Mouse (Mus musculus) midbrain, embryonic 16.5 days (tissue): ENCODE results near the gene Lrrc32. TPM values are rescaled to one million over a fixed set of nuclear protein-coding genes. Genes with fewer than 3 reads are reported as not detected.

Experiments used
- ATAC-seq: fragments of 200-750 bp; cut with Nextera tagmentation; 2 replicates; pipeline ENCODE4 v1.8.0; 2017; ENCODE audit warnings: moderate TSS enrichment
- H3K27ac ChIP-seq: fragments of 300-500 bp; sonication (generic); 2 replicates; pipeline ENCODE4 v1.5.1; 2014; ENCODE audit warnings: mild to moderate bottlenecking, low read length, mixed read lengths
- H3K27me3 ChIP-seq: fragments of 300-500 bp; sonication (generic); 2 replicates; pipeline ENCODE4 v1.6.1; 2014; ENCODE audit warnings: low read depth, low read length, mixed read lengths; ENCODE audit not compliant: control insufficient read depth, insufficient read depth
- H3K36me3 ChIP-seq: fragments of 300-500 bp; sonication (generic); 2 replicates; pipeline ENCODE4 v1.6.1; 2014; ENCODE audit warnings: mild to moderate bottlenecking, low read length, moderate library complexity, mixed read lengths; ENCODE audit not compliant: control insufficient read depth, insufficient read depth
- H3K4me1 ChIP-seq: fragments of 300-500 bp; sonication (generic); 2 replicates; pipeline ENCODE4 v1.6.1; 2014; ENCODE audit warnings: mild to moderate bottlenecking, low read length, mixed read lengths; ENCODE audit not compliant: control insufficient read depth, insufficient read depth
- H3K4me2 ChIP-seq: fragments of 300-500 bp; sonication (generic); 2 replicates; pipeline ENCODE4 v1.6.1; 2014; ENCODE audit warnings: mild to moderate bottlenecking, low read length, mixed read lengths
- H3K4me3 ChIP-seq: fragments of 300-500 bp; sonication (generic); 2 replicates; pipeline ENCODE4 v1.5.1; 2014; ENCODE audit warnings: low read depth, mild to moderate bottlenecking, low read length, moderate library complexity, mixed read lengths
- H3K9ac ChIP-seq: fragments of 300-500 bp; sonication (generic); 2 replicates; pipeline ENCODE4 v1.6.1; 2014; ENCODE audit warnings: low read depth, low read length, mixed read lengths
- H3K9me3 ChIP-seq: fragments of 300-500 bp; sonication (generic); replicated peaks from 2 replicates; pipeline ENCODE4 v1.6.1; 2014; ENCODE audit warnings: mild to moderate bottlenecking, low read length, mixed read lengths; ENCODE audit not compliant: control insufficient read depth, poor library complexity, severe bottlenecking
- WGBS: fragments of 180-500 bp; shearing (Covaris S2); extraction: QIAGEN DNeasy Blood & Tissue Kit; methylation state at CpG from one replicate; pipeline ENCODE4 v1.1.7; 2014; 5-methylcytosine and 5-hydroxymethylcytosine counted together
- polyA plus RNA-seq: library from polyadenylated mRNA; unstranded; fragments of >200 nt; fragmentation: Nextera tagmentation; extraction: Ambion mirVana; gene quantifications from 2 replicates; pipeline ENCODE4 v1.2.1, GENCODE M21; 2015

Lrrc32 gene
- 4.6 and 4.8 TPM in 2 replicates for polyA plus RNA-seq

GRCm38 (mm10) chr7:98489131-98489530 is at the start of gene Lrrc32:
Gene Lrrc32, plus strand, starts transcription at chr7:98489283.
- Histone ChIP-seq H3K4me2 (peak within 1 kb of the TSS; percentile 89), H3K9ac (peak within 1 kb of the TSS; percentile 76), H3K4me1 (peaks cover 4% of the 10 kb centered on the region; the same call in 1 of the 2 replicates), H3K9me3 (no peaks in the 10 kb centered on the region), H3K27ac (no peak within 1 kb of the TSS), H3K4me3 (peak within 1 kb of the TSS; percentile 72), H3K36me3 (no peaks in the 10 kb centered on the region), H3K27me3 (no peaks in the 10 kb centered on the region)
- ATAC-seq: peak; percentile 23; the same call in 1 of the 2 replicates
- 55% methylated on average over 6 of the region's 6 CpGs for WGBS

- no peak for ATAC-seq
- 48% methylated on average over 10 of the region's 10 CpGs for WGBS
- Histone ChIP-seq H3K9me3 (no peaks in the 10 kb centered on the region), H3K27me3 (no peaks in the 10 kb centered on the region), H3K4me1 (no peaks in the 10 kb centered on the region), H3K9ac (no peak within 1 kb of the TSS), H3K36me3 (no peaks in the 10 kb centered on the region), H3K27ac (no peak within 1 kb of the TSS), H3K4me3 (no peak within 1 kb of the TSS), H3K4me2 (no peak within 1 kb of the TSS)
These were observed 49.1 kb upstream of the Lrrc32 start, which contains the start of gene Gucy2d for GRCm38 (mm10) chr7:98439956-98440466. Gene Gucy2d, plus strand, starts transcription at chr7:98440416.

- no peaks in the 10 kb centered on the region for H3K9me3 ChIP-seq
- WGBS: 81% methylated on average over 3 of the region's 3 CpGs
- ATAC-seq: no peak
- no peaks in the 10 kb centered on the region for H3K4me1 ChIP-seq
- no peak overlapping the region for H3K4me2 ChIP-seq
- H3K36me3 ChIP-seq: no peaks in the 10 kb centered on the region
- H3K9ac ChIP-seq: no peak overlapping the region
- H3K4me3 ChIP-seq: no peak overlapping the region
- no peaks in the 10 kb centered on the region for H3K27me3 ChIP-seq
- no peak overlapping the region for H3K27ac ChIP-seq
These were observed 42.2 kb upstream of the Lrrc32 start for GRCm38 (mm10) chr7:98446873-98447272.

- Histone ChIP-seq H3K4me2 (no peak overlapping the region), H3K9ac (no peak overlapping the region), H3K27me3 (no peaks in the 10 kb centered on the region), H3K4me3 (no peak overlapping the region), H3K9me3 (no peaks in the 10 kb centered on the region), H3K36me3 (no peaks in the 10 kb centered on the region), H3K4me1 (no peaks in the 10 kb centered on the region), H3K27ac (no peak overlapping the region)
- 62% methylated on average over 11 of the region's 11 CpGs for WGBS
- peak; percentile 51; the same call in 1 of the 2 replicates for ATAC-seq
These were observed 41.3 kb upstream of the Lrrc32 start for GRCm38 (mm10) chr7:98447585-98448308.

GRCm38 (mm10) chr7:98448309-98448630 is 40.8 kb upstream of the Lrrc32 start:
- WGBS: 89% methylated on average over 5 of the region's 5 CpGs
- Histone ChIP-seq H3K4me3 (no peak overlapping the region), H3K4me1 (no peaks in the 10 kb centered on the region), H3K9me3 (no peaks in the 10 kb centered on the region), H3K27me3 (no peaks in the 10 kb centered on the region), H3K27ac (no peak overlapping the region), H3K4me2 (no peak overlapping the region), H3K36me3 (no peaks in the 10 kb centered on the region), H3K9ac (no peak overlapping the region)
- ATAC-seq: no peak

GRCm38 (mm10) chr7:98449696-98450095 is 39.4 kb upstream of the Lrrc32 start:
- Histone ChIP-seq H3K4me3 (no peak overlapping the region), H3K27ac (no peak overlapping the region), H3K9ac (no peak overlapping the region), H3K27me3 (no peaks in the 10 kb centered on the region), H3K4me1 (no peaks in the 10 kb centered on the region), H3K36me3 (no peaks in the 10 kb centered on the region), H3K9me3 (no peaks in the 10 kb centered on the region), H3K4me2 (no peak overlapping the region)
- no peak for ATAC-seq
- WGBS: 82% methylated on average over 9 of the region's 9 CpGs

GRCm38 (mm10) chr7:98454397-98455120 is 34.5 kb upstream of the Lrrc32 start:
- H3K4me3 ChIP-seq: no peak overlapping the region
- no peak overlapping the region for H3K9ac ChIP-seq
- no peak overlapping the region for H3K27ac ChIP-seq
- H3K9me3 ChIP-seq: no peaks in the 10 kb centered on the region
- H3K4me1 ChIP-seq: no peaks in the 10 kb centered on the region
- no peak overlapping the region for H3K4me2 ChIP-seq
- 77% methylated on average over 10 of the region's 10 CpGs for WGBS
- no peaks in the 10 kb centered on the region for H3K27me3 ChIP-seq
- no peak for ATAC-seq
- H3K36me3 ChIP-seq: no peaks in the 10 kb centered on the region

- H3K36me3 ChIP-seq: no peaks in the 10 kb centered on the region
- H3K4me3 ChIP-seq: no peak overlapping the region
- H3K27ac ChIP-seq: no peak overlapping the region
- no peaks in the 10 kb centered on the region for H3K9me3 ChIP-seq
- no peaks in the 10 kb centered on the region for H3K4me1 ChIP-seq
- no peaks in the 10 kb centered on the region for H3K27me3 ChIP-seq
- no peak overlapping the region for H3K4me2 ChIP-seq
- WGBS: 69% methylated on average over 7 of the region's 7 CpGs
- no peak overlapping the region for H3K9ac ChIP-seq
- ATAC-seq: no peak
These were observed 28.8 kb upstream of the Lrrc32 start for GRCm38 (mm10) chr7:98460319-98460718.

- no peaks in the 10 kb centered on the region for H3K9me3 ChIP-seq
- no peak overlapping the region for H3K27ac ChIP-seq
- no peak overlapping the region for H3K9ac ChIP-seq
- 73% methylated on average over 3 of the region's 3 CpGs for WGBS
- H3K4me2 ChIP-seq: no peak overlapping the region
- H3K4me1 ChIP-seq: no peaks in the 10 kb centered on the region
- no peaks in the 10 kb centered on the region for H3K36me3 ChIP-seq
- ATAC-seq: no peak
- H3K27me3 ChIP-seq: no peaks in the 10 kb centered on the region
- no peak overlapping the region for H3K4me3 ChIP-seq
These were observed 20.0 kb upstream of the Lrrc32 start for GRCm38 (mm10) chr7:98469089-98469488.
